Mouse (Mus musculus) lung, embryonic 15.5 days (tissue): Measurements from ENCODE around the gene Atg16l2. TPM values are rescaled to one million over a fixed set of nuclear protein-coding genes. Genes with fewer than 3 reads are reported as not detected.
A peak's percentile ranks its signal among the peaks of the same experiment; 100 is the strongest.

Experiments used
- ATAC-seq: fragments of 200-750 bp; cut with Nextera tagmentation; 2 replicates; pipeline ENCODE4 v1.8.0; 2017; ENCODE audit warnings: moderate number of reproducible peaks, borderline replicate concordance; ENCODE audit not compliant: low FRiP score, low TSS enrichment; ENCODE audit errors: extremely low read depth
- H3K27ac ChIP-seq: fragments of 300-500 bp; sonication (generic); 2 replicates; pipeline ENCODE4 v1.5.1; 2015; ENCODE audit warnings: moderate library complexity, mild to moderate bottlenecking, inconsistent platforms
- H3K27me3 ChIP-seq: fragments of 300-500 bp; sonication (generic); 2 replicates; pipeline ENCODE4 v1.6.1; 2015; ENCODE audit warnings: inconsistent platforms
- H3K36me3 ChIP-seq: fragments of 300-500 bp; sonication (generic); 2 replicates; pipeline ENCODE4 v1.6.1; 2015; ENCODE audit warnings: inconsistent platforms
- H3K4me1 ChIP-seq: fragments of 300-500 bp; sonication (generic); 2 replicates; pipeline ENCODE4 v1.6.1; 2015; ENCODE audit warnings: inconsistent platforms
- H3K4me2 ChIP-seq: fragments of 300-500 bp; sonication (generic); 2 replicates; pipeline ENCODE4 v1.6.1; 2015; ENCODE audit warnings: inconsistent platforms, mild to moderate bottlenecking, moderate library complexity
- H3K4me3 ChIP-seq: fragments of 300-500 bp; sonication (generic); 2 replicates; pipeline ENCODE4 v1.5.1; 2015; ENCODE audit warnings: mild to moderate bottlenecking, inconsistent platforms
- H3K9ac ChIP-seq: fragments of 300-500 bp; sonication (generic); 2 replicates; pipeline ENCODE4 v1.6.1; 2015; ENCODE audit warnings: inconsistent platforms
- H3K9me3 ChIP-seq: fragments of 300-500 bp; sonication (generic); 2 replicates; pipeline ENCODE4 v1.6.1; 2016; ENCODE audit warnings: inconsistent platforms
- WGBS: fragments of 180-500 bp; shearing (Covaris S2); methylation state at CpG from one replicate; pipeline ENCODE4 v1.1.7; 2015; 5-methylcytosine and 5-hydroxymethylcytosine counted together
- polyA plus RNA-seq: library from polyadenylated mRNA; unstranded; fragments of >200 nt; fragmentation: Nextera tagmentation; extraction: Ambion mirVana; gene quantifications from 2 replicates; pipeline ENCODE4 v1.2.1, GENCODE M21; 2015

Atg16l2 gene
- polyA plus RNA-seq, 1 experiment from 2014 or later = 18.3 TPM

- Histone ChIP-seq H3K9ac (no peak overlapping the region), H3K27ac (no peak overlapping the region), H3K27me3 (no peaks in the 10 kb centered on the region), H3K9me3 (no peaks in the 10 kb centered on the region), H3K4me1 (peaks cover 7% of the 10 kb centered on the region), H3K36me3 (peaks cover 9% of the 10 kb centered on the region; the same call in 1 of the 2 replicates), H3K4me3 (no peak overlapping the region), H3K4me2 (no peak overlapping the region)
- 87% methylated on average over 8 of the region's 8 CpGs for WGBS
- ATAC-seq = no peak
Measured at GRCm38 (mm10) chr7:101291641-101292040, 10.4 kb downstream of the Atg16l2 start.

GRCm38 (mm10) chr7:101291211-101291610 is 10.8 kb downstream of the Atg16l2 start:
- no peak overlapping the region for H3K9ac ChIP-seq
- no peaks in the 10 kb centered on the region for H3K9me3 ChIP-seq
- H3K4me1 ChIP-seq = peaks cover 3% of the 10 kb centered on the region; the same call in 1 of the 2 replicates
- H3K27ac ChIP-seq = no peak overlapping the region
- no peak overlapping the region for H3K4me2 ChIP-seq
- 90% methylated on average over 5 of the region's 5 CpGs for WGBS
- H3K36me3 ChIP-seq = peaks cover 9% of the 10 kb centered on the region; the same call in 1 of the 2 replicates
- H3K27me3 ChIP-seq = no peaks in the 10 kb centered on the region
- ATAC-seq = no peak
- H3K4me3 ChIP-seq = no peak overlapping the region

GRCm38 (mm10) chr7:101290401-101290800 is 11.7 kb downstream of the Atg16l2 start:
- H3K4me1 ChIP-seq = 0 out of 2 replicates have a peak, but pooled peaks cover 3% of the 10 kb centered on the region
- H3K27ac ChIP-seq = no peak overlapping the region
- no peak overlapping the region for H3K4me3 ChIP-seq
- peaks cover 11% of the 10 kb centered on the region for H3K36me3 ChIP-seq
- no peak for ATAC-seq
- WGBS = 84% methylated on average over 10 of the region's 10 CpGs
- no peaks in the 10 kb centered on the region for H3K27me3 ChIP-seq
- no peak overlapping the region for H3K4me2 ChIP-seq
- H3K9me3 ChIP-seq = no peaks in the 10 kb centered on the region
- H3K9ac ChIP-seq = no peak overlapping the region

GRCm38 (mm10) chr7:101288436-101288835 is 13.6 kb downstream of the Atg16l2 start:
- Histone ChIP-seq H3K27me3 (no peaks in the 10 kb centered on the region), H3K27ac (no peak overlapping the region), H3K36me3 (peaks cover 14% of the 10 kb centered on the region), H3K4me2 (no peak overlapping the region), H3K4me3 (no peak overlapping the region), H3K9me3 (no peaks in the 10 kb centered on the region), H3K9ac (no peak overlapping the region), H3K4me1 (0 out of 2 replicates have a peak, but pooled peaks cover under 1% of the 10 kb centered on the region)
- WGBS = 30% methylated on average over 4 of the region's 4 CpGs
- no peak for ATAC-seq

- Histone ChIP-seq H3K4me3 (no peak overlapping the region), H3K27ac (no peak overlapping the region), H3K4me2 (no peak overlapping the region), H3K9ac (no peak overlapping the region), H3K36me3 (peaks cover 20% of the 10 kb centered on the region), H3K27me3 (no peaks in the 10 kb centered on the region), H3K4me1 (no peaks in the 10 kb centered on the region), H3K9me3 (no peaks in the 10 kb centered on the region)
- 68% methylated on average over 2 of the region's 2 CpGs for WGBS
- no peak for ATAC-seq
Measured at GRCm38 (mm10) chr7:101287820-101288219, 14.2 kb downstream of the Atg16l2 start.

GRCm38 (mm10) chr7:101286891-101287290 is 15.2 kb downstream of the Atg16l2 start:
- no peak for ATAC-seq
- H3K4me1 ChIP-seq = no peaks in the 10 kb centered on the region
- no peak overlapping the region for H3K27ac ChIP-seq
- H3K4me2 ChIP-seq = no peak overlapping the region
- H3K27me3 ChIP-seq = no peaks in the 10 kb centered on the region
- H3K4me3 ChIP-seq = no peak overlapping the region
- peaks cover 29% of the 10 kb centered on the region for H3K36me3 ChIP-seq
- 79% methylated on average over 4 of the region's 4 CpGs for WGBS
- no peaks in the 10 kb centered on the region for H3K9me3 ChIP-seq
- H3K9ac ChIP-seq = no peak overlapping the region

- H3K9me3 ChIP-seq = no peaks in the 10 kb centered on the region
- H3K36me3 ChIP-seq = peaks cover 33% of the 10 kb centered on the region
Measured at GRCm38 (mm10) chr7:101284504-101284903, 17.5 kb downstream of the Atg16l2 start.

GRCm38 (mm10) chr7:101282721-101283120 is 19.3 kb downstream of the Atg16l2 start:
- Histone ChIP-seq H3K9me3 (no peaks in the 10 kb centered on the region), H3K36me3 (peaks cover 48% of the 10 kb centered on the region), H3K4me3 (no peak overlapping the region), H3K4me2 (no peak overlapping the region), H3K4me1 (no peaks in the 10 kb centered on the region), H3K27ac (no peak overlapping the region), H3K9ac (no peak overlapping the region), H3K27me3 (no peaks in the 10 kb centered on the region)
- ATAC-seq = no peak
- WGBS = 91% methylated on average over 3 of the region's 3 CpGs

More at GRCm38 (mm10) chr7:101284504-101284903, 17.5 kb downstream of the Atg16l2 start:
- ATAC-seq = no peak
- Histone ChIP-seq H3K4me2 (no peak overlapping the region), H3K27me3 (no peaks in the 10 kb centered on the region), H3K4me1 (no peaks in the 10 kb centered on the region), H3K27ac (no peak overlapping the region), H3K9ac (no peak overlapping the region), H3K4me3 (no peak overlapping the region)
- 91% methylated on average over 1 of the region's 1 CpGs for WGBS

- no peak for ATAC-seq
- no peaks in the 10 kb centered on the region for H3K9me3 ChIP-seq
- no peak overlapping the region for H3K9ac ChIP-seq
- H3K27me3 ChIP-seq = no peaks in the 10 kb centered on the region
- WGBS = 81% methylated on average over 8 of the region's 8 CpGs
- H3K4me2 ChIP-seq = no peak overlapping the region
- H3K27ac ChIP-seq = no peak overlapping the region
- no peak overlapping the region for H3K4me3 ChIP-seq
- peaks cover 3% of the 10 kb centered on the region; the same call in 1 of the 2 replicates for H3K4me1 ChIP-seq
- peaks cover 25% of the 10 kb centered on the region; the same call in 1 of the 2 replicates for H3K36me3 ChIP-seq
Measured at GRCm38 (mm10) chr7:101272466-101273160, 29.4 kb downstream of the Atg16l2 start.

- Histone ChIP-seq H3K9me3 (no peaks in the 10 kb centered on the region), H3K4me2 (no peak overlapping the region), H3K9ac (no peak overlapping the region), H3K4me3 (no peak overlapping the region), H3K4me1 (peaks cover 12% of the 10 kb centered on the region), H3K36me3 (peaks cover 17% of the 10 kb centered on the region; the same call in 1 of the 2 replicates), H3K27ac (no peak overlapping the region), H3K27me3 (no peaks in the 10 kb centered on the region)
- WGBS = 68% methylated on average over 1 of the region's 1 CpGs
- no peak for ATAC-seq
Measured at GRCm38 (mm10) chr7:101271602-101272001, 30.4 kb downstream of the Atg16l2 start.

- no peak for ATAC-seq
- Histone ChIP-seq H3K9me3 (no peaks in the 10 kb centered on the region), H3K4me1 (peaks cover 14% of the 10 kb centered on the region), H3K36me3 (peaks cover 4% of the 10 kb centered on the region; the same call in 1 of the 2 replicates), H3K27me3 (no peaks in the 10 kb centered on the region), H3K4me3 (no peak overlapping the region), H3K27ac (peak overlapping the region; percentile 71), H3K9ac (no peak overlapping the region), H3K4me2 (no peak overlapping the region)
- 38% methylated on average over 3 of the region's 3 CpGs for WGBS
Measured at GRCm38 (mm10) chr7:101267457-101268259, 34.4 kb downstream of the Atg16l2 start.

GRCm38 (mm10) chr7:101263511-101263910 is 38.5 kb downstream of the Atg16l2 start:
- Histone ChIP-seq H3K36me3 (peaks cover 10% of the 10 kb centered on the region), H3K27me3 (no peaks in the 10 kb centered on the region), H3K4me1 (peaks cover 14% of the 10 kb centered on the region), H3K9ac (no peak overlapping the region), H3K4me2 (no peak overlapping the region), H3K9me3 (no peaks in the 10 kb centered on the region), H3K27ac (no peak overlapping the region), H3K4me3 (no peak overlapping the region)
- no peak for ATAC-seq
